Mouse (Mus musculus): Measurements from ENCODE around the gene Sox21.

Sox21 gene

DNA sequence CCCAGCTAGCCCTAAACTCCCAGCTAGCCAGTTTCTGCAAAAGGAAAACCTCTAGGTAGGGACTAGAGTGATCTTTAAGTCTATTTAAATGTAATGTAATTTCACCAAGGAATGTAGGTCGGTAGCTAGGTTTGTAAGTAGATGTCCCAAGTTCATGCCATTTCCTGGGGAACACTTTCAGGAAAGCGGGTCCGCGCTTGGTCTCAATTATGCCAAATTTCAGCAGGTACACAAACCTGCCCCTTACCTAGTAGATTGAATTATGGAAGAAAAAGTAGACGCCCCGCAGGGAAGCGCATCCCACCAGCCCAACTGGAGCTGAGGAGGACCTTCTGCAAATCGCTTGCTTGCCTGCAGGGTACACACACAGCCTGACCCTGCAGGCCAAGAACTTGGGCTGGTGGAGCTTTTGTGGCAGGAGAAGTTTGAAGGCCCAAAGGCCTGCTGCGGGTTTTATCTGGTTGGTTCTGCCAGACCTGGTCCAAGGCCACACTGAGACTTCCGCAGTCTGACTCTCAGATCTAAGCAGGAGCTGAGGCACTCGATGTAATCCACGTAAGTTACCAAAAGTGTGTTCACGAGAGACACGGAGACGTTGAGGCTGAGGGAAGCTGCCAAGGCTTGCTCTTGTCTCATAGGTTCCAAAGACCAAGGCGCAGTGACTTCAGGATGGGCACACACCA is 11.6 kb downstream of the Sox21 start:
- DNase-seq, result no peak

DNA sequence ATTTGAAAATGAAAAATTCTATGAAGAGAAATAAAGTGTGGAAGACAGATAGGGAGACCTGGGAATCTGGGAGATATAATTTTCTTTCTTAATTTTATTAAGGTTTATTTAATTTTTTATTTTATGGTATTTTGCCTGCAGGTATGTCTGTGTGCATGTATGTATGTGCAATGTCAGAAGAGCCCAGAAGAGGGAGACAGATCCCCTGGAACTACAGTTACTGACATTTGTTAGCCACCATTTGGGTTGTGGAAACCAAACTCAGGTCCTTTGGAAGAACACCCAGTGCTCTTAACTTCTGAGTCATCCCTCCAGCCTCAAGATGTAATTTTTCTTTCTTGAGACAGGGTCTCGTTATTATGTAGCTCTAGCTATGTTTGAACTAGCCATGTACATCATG is 15.9 kb downstream of the Sox21 start:
- DNase-seq, result no peak

DNA sequence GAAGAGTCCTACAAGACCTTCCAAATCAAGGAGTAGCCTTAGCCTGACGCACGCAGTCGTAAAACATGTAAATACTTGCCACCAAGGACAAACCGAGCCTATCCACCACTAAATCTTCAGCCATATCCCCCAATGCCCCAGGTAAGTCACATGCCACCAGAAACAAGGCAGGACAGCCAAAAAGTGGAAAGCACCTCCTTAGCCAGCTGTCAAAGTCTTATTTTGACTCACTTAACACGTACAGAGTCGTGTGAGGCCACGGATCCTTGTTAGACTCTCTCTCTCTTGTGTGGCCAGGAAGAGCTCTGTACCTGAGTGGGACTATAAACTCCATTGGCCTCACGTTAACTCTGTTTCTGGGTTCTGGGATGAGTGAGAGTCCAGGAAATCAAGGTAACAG is 20.0 kb downstream of the Sox21 start:
- no peak for DNase-seq

DNA sequence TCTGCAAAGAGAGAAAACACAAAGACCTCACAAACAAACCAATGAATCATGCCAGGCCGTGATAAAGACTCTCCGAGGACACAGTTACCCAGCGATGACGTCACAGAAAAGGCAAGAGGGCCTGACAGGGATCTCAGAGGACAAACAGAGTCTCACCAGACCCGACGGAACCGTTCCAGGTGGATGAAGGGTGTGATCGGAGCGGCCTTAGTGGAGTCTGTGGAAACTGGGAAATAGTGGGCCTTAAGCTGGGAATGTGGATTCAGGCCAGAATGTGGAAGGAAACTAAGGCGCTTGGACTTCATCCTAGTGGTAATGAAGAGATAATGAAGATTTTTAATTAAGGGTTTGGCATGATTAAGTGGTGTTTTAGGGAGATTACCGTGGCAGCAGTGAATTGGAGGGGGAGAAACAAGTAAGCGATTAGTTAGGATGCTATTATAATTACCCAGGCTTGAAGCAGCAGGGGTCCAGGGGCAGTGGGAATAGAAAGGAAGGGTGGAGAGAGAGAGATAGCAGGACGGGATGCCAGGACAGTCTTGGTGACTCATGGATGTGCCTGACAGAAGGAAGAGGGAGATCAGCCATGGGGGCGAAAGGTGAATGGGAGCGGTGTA is 24.5 kb downstream of the Sox21 start:
- DNase-seq, result no peak

DNA sequence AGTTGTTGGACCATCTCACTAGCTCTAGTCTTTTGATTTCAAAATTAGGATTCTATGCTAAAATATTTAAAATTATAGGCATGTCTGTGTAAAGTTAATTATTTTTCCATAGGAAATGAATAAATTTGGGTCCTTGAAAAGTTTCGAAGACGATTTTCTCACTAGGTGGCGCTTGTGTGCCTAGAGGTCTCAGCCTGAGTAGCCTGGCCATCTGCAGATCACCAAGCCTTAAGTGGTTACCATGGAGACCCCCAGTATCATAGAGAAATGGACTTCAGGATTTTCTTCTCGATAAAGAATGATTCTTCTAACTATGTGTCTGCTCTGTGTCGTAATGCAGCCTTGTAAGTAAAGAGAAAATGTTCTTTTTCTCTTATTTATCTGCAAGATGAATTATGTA is 27.2 kb downstream of the Sox21 start:
- no peak for DNase-seq

DNA sequence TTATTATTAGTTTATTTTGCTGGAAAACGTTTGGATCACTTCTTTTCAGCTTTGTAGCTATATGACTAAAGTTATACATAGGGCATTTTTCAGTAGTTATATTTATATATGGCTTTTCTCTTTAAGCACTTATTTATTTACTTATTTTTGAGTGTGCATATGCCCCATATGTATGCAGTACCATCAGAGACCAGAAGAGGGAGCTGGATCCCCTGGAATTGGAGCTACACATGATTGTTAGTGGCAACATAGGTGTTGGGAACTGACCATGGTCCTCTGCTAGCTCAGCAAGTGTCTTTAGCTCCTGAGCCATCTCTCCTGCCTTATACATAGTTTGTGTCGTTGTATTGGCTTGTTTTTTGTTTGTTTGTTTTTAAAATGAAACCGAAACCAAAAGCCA is 29.5 kb downstream of the Sox21 start:
- DNase-seq, result no peak

DNA sequence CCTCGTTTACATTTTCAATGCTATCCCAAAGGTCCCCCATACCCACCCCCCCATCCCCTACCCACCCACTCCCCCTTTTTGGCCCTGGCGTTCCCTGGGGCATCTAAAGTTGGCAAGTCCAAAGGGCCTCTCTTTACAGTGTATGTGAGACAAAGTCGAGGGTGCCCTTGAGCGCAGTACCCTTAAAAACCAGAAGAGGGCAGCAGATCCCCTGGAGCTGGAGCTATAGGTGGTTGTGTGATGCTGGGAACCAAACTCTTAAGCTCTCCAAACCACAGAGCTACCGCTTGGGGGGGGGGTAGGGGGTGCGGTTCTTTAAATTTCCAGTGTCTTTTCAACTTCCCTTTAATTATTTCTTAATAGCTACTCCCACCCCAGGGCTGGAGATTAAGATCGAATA is 33.8 kb downstream of the Sox21 start:
- no peak for DNase-seq

DNA sequence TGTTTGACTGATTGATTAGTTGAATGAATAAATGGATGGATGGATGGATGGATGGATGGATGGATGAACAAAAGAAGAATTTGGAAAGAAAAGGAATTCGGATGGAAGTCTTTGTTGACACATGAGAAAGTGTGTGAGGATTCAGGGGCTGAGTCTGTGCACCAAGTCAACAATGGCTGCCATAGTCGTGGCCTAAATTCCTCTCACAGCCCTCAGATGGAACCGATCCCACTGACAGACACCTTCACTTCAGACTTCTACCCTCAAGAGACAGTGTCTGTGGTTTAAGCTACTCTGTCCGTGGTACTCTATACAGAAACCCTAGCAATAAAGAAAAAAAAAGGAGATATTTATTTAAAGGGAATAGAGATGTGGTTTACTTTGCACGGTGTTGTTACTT is 34.8 kb downstream of the Sox21 start:
- DNase-seq, result no peak

DNA sequence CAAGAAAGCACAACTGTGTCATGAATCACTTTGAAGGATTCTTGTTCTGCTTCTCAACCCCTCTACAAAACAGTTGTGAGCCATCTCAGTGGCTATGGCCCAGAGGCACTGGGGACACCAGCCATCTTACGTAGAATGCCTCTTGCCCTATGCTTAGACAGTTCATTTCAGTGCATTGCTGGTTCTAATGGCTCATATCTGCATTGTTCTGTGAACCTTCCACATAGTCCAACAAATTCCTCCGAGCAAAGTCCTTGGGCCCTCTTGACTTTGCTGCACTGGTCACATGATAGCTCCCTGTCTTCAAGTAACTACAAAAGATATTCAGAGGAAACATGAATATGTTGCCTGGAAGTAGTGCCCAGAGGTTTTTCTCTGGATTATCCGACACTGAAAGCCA is 36.1 kb downstream of the Sox21 start:
- DNase-seq, result no peak

DNA sequence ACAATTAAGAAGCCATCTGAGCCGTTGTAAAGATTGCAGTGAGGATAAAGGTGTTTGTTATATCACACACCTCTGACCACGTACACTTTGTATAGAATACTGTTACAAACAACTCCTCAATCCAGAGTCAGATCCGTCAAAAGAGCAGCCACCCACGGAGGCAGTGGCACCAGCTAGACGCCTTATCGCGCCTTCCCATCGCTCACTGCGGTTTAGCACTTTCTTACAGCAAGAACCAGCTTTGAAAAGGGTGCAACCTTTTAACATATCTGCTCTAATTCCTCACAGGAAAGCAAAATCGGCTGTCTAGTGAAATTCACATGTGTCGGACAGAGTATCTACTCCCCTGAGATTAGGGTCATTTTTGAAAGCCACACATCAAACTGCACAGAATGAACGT is 39.8 kb downstream of the Sox21 start:
- DNase-seq, result no peak

DNA sequence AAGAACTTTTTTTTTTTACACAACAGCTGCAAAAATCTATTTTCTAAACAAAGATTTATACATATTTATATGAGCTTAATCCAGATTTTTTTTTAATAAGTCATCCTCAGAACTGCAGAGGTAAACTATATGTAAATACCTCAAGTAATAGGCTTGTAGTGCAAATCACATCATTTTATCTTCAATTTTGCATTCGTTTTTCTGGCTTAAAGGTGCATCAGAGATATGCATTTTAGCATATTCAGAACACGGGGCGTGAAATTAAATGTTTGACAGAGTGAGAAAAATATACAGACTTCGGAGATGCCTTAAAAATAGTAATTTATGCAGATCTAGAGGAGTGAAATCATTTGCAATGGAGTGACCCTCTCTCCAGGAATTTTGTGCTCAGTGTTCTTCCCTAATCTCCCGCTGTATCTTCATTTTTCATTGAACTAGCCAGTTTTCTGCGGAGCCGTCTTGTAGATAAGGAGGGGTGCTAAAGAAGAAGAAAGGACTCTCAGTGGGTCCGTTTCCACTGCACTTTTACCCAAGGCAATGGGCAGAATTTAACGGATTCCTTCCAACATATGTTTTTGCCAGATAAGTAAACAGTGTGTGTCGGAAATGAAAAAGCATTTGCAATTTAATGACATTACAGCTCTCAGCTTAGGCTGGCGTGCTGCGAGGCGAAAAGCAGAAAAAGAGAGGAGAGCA is 42.5 kb downstream of the Sox21 start:
- no peak for DNase-seq

DNA sequence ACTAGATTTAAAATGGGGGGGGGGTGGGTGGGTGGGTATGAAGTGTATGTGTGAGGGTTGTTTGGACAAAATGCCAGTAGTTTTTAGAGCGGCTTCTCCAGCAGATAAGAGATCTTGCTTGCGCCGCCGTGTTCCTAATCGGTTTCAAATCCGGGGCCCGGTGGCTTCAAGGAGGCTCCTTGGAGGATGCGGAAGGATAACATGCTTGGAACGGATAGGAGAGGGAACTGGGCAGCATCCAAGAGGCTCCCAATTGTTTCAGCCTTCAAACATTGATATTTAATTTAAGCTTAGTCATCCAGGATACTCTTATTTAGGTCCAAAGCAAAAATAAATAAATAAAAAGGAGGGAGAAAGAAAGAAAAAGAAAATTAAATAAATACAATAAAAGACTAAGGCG is 43.2 kb downstream of the Sox21 start:
- DNase-seq, result no peak

DNA sequence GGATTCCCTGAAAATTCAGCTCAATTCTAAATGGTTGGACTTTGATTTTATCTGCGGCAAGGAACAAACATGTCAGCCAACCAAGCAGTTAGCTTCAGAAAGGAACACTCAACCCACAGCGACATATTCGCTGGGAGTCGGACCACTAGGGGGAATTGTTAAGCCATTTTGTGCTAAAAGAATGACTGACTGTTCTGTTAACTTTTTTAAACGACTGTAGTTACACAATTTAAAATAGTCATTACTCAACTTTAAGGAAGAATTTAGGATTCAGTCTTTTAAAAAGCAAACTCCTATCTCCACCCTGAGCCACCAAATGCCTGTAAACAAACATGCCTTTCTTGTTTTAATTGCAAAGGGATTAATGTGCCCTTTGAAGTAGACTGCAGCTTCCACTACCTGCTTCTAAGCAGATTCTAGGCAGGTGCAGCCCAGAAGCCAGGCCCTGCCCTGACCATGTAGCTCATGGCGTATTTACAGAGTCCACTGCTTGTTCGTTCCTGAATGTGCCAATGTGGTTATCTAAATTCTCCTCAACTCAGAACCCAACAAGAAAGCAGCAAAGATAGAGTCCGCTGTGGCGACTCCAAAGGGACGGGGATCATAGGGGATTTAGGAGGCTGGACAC is 43.7 kb downstream of the Sox21 start:
- DNase-seq, result no peak

DNA sequence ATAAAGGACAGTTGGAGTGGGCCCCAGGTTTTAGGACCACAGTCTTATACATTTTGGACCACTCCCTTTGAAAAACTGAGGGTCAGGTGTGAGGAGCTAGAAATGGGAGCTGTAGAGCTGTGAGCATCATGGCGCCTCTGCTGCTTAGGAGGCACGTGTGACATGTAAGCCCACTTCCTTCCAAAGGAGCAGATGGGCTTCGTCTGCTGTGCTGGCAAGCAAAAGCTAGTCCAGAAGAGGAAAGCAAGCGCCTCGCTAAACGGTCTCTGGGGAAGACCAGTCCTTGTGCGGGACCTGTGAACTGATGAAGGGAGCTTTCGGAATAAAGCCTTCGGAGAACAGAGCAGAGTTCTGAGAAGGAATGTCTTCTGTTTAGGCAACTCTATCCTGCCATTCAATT is 45.4 kb downstream of the Sox21 start:
- no peak for DNase-seq

Data from layer of hippocampus, adult 9-11 months (tissue).